Mouse (Mus musculus) gastrocnemius, adult 2 months (tissue): ENCODE results near the gene Tlnrd1. TPM values are rescaled to one million over a fixed set of nuclear protein-coding genes. Genes with fewer than 3 reads are reported as not detected.

Source experiments
- DNase-seq: peaks from one replicate; pipeline ENCODE4 v3.0.0; 2022
- H3K27ac ChIP-seq: fragments of 200-600 bp; 2 replicates; pipeline ENCODE4 v1.8.1; 2022; ENCODE audit warnings: mild to moderate bottlenecking
- H3K4me3 ChIP-seq: fragments of 200-600 bp; 2 replicates; pipeline ENCODE4 v1.8.1; 2022; ENCODE audit warnings: mild to moderate bottlenecking, moderate library complexity
- CTCF ChIP-seq: fragments of 200-600 bp; IDR thresholded peaks from 2 replicates; pipeline ENCODE4 v1.8.1; 2022; ENCODE audit warnings: antibody characterized with exemption, mild to moderate bottlenecking, moderate library complexity
- intact Hi-C: fragments of 180-260 bp; cut with DNase I; formaldehyde crosslinking; loops from one replicate; pipeline ENCODE4 v1.15.1; 2025
- long read RNA-seq, 2 experiments: library from polyadenylated mRNA; stranded (forward); transcript quantifications; one replicate each; pipeline ENCODE4 v2.0.0; 2021
- total RNA-seq, 2 experiments: library from RNA; stranded (reverse); gene quantifications; 2 replicates each; pipeline ENCODE4 v1.2.3; 2021

Tlnrd1 gene
- total RNA-seq = 1 to 10 TPM; 1.2 to 3.2 TPM
- long read RNA-seq, experiment 1, full-length matches to known transcripts = 7 of 7 reads
- long read RNA-seq, experiment 1, partial matches to known transcripts = 0 of 7 reads
- long read RNA-seq, experiment 1, other reads (novel, unspliced or antisense) = 0 of 7 reads
- long read RNA-seq, experiment 2, full-length matches to known transcripts = 3 of 3 reads
- long read RNA-seq, experiment 2, partial matches to known transcripts = 0 of 3 reads
- long read RNA-seq, experiment 2, other reads (novel, unspliced or antisense) = 0 of 3 reads

DNA sequence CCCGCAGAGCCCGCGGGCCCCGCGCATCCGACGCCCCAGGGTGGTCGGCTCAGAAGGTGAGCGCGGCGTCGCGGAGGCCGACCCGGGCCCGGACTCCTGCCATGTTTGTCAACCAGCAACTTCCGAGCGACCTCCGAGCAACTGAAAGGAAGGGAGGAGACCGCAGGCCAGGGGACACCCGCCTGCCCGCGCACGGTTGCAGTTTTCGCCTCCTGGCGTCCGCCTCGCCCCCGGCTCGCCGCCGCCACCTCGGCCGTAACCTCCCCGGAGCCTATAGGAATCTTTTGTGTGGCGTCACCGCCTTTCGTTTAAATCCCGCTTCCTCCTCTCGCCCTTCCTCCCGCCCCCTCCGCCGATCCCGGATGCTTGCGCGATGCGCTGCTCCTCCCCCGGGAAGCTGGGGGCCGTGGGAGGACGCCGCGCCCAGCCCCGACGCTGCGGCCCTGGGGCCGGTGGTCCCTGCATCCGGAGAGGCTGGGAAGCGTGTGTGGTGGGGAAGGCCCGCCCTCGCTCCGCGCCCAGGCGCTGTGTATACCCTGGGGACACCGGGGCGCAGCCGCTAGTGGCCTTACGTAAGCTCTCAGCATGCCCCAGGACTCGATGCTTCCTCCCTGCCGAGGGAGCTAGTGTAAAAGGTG, at the start of gene Tlnrd1, which contains the start of gene Mesd:
TSS of gene Tlnrd1 (minus strand) at position 285 of the 638 bp plus-strand sequence.
TSS of gene Mesd (plus strand) at position 446 of the 638 bp plus-strand sequence.
- intact Hi-C loops = loop anchor here (10.0 kb wide), 2 partner anchors 189 to 219 kb away; no protein-coding TSS in a partner anchor

DNA sequence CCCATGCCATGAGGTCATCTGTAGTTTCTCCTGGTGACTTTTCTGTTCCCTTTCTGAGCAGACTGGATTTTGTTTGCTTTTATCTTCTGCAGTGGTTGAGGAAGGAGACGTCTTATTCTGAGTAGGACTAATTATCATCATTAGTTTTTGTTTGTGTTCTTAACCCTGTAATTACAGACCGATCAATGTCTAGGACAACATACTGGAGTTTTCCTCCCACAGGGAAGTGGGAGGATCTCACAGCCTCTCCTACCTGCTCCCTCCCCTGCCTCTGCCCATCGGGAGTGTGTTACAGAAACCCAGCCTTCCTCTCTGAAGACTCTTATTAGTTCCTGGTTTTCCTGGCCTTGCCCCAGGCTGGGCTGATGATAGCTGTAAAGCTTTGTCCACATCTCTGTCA, 37.5 kb upstream of the Tlnrd1 start:
- no peak overlapping the region for H3K4me3 ChIP-seq
- DNase-seq = no peak
- TF ChIP-seq CTCF = no peak
- H3K27ac ChIP-seq = no peak overlapping the region
- intact Hi-C loops = no loop called here

More for the DNA sequence above, at the start of gene Tlnrd1, which contains the start of gene Mesd:
- Histone ChIP-seq H3K4me3 (peak within 1 kb of the TSS; percentile 79), H3K27ac (peak within 1 kb of the TSS; percentile 98)
- TF ChIP-seq CTCF = no peak
- peak; percentile 86 for DNase-seq

DNA sequence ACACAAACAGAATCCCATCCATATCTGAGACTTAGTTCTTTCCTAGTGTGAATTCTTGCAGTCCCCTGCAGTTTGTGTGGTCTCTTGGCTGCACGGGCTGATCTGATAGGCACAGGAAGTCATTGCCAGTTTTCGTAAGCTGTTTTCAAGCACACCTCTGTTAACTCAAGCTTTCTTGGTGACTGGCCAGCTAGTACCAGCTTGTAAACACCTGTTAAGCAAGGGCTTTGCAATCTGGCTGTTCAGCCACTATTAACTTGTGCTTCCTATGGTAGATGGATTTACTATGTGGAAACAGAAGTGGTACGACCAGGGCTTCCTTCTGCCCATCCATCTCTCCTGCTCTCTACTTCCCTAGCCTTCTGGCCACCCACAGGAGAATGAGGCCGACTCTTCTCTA, 36.1 kb upstream of the Tlnrd1 start:
- Histone ChIP-seq H3K27ac (no peak overlapping the region), H3K4me3 (no peak overlapping the region)
- intact Hi-C loops = no loop called here
- no peak for TF ChIP-seq CTCF
- DNase-seq = no peak

DNA sequence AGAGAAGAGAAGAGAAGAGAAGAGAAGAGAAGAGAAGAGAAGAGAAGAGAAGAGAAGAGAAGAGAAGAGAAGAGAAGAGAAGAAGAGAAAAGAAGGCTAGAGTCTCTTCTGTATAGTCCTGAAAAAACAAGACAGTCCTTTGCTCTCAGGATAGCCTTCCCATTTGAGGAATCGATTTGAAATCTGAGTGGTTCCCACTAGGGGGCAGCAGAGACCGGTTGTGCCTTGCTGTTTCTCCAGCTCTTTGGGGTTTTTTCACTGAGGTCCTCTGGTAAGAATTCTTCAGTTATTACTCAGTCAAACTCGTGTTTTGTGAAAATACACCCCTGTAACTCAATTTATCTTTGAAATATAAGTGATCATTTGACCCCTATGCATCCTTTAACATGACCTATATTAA, 30.5 kb upstream of the Tlnrd1 start:
- DNase-seq = peak; percentile 80
- H3K4me3 ChIP-seq = no peak overlapping the region
- peak; percentile 95 for TF ChIP-seq CTCF
- intact Hi-C loops = loop anchor here (1.0 kb wide), 3 partner anchors 172 to 442 kb away; partner anchors contain the start of gene Cemip
- no peak overlapping the region for H3K27ac ChIP-seq

DNA sequence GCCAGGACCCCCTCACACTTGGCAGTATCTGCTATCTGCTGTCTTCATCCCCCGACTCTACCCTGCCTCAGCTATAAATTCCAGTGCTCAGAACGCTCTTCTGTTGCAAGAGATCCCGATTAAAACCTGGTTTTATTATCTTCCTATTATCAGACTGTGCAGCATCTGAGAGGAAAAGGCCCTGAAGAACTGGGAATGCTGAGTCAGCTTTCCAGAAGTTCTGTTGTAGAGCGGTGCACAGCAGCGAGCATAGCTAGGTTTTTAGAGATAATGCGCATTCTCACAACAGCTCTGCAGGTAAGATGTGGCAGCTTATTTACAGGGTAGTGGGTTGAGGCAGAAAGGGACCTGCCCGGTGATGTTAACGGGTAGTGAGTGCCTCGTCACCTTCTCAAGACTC, 29.9 kb upstream of the Tlnrd1 start:
- intact Hi-C loops = loop anchor here (1.0 kb wide), 3 partner anchors 172 to 442 kb away; partner anchors contain the start of gene Cemip
- no peak overlapping the region for H3K4me3 ChIP-seq
- DNase-seq = no peak
- TF ChIP-seq CTCF = no peak
- no peak overlapping the region for H3K27ac ChIP-seq

DNA sequence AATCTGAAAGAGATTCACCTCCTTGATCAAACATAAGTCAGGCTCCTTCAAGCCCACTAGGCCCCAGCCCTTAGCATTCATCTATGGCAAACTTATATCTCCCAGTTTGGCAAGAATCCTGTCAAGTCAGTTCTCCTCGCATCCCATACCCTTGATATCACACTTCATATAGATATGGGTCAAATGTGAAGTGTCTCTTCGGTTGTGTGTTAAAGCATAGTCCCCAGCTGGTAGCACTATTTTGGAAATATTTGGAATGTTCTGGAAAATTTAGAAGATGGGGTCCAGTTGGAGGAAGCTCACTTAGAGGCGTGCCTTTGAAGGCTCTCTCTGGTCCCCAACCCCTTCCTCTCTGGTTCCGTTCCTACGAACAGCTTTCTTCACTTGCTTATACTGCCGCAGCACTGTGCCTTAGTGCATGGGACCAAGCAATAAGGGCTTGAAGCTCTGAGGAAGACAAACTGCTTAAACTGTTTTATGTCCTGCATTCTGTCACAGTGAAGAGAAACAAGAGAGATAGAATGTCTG, 29.4 kb upstream of the Tlnrd1 start:
- Histone ChIP-seq H3K4me3 (no peak overlapping the region), H3K27ac (no peak overlapping the region)
- DNase-seq = no peak
- TF ChIP-seq CTCF = no peak
- intact Hi-C loops = no loop called here

DNA sequence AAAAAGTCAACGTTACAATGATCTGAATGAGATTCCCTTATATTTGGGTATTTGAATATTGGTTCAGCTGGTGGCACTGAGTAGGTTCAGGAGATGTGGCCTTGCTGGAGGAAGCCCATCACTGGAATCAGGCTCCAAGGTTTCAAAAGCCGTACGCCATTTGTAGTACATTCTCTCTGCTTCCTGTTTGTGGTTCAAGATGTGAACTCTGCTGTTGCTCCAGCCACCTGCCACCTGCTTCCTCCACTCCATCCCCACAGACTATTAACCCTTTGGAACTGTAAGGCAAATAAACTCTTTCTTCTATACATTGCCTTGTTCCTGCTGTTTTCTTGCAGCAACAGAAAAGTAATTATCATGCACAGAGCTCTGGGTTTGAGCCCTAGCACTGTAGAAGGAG, 27.8 kb upstream of the Tlnrd1 start:
- H3K4me3 ChIP-seq = no peak overlapping the region
- no peak for TF ChIP-seq CTCF
- H3K27ac ChIP-seq = no peak overlapping the region
- intact Hi-C loops = no loop called here
- DNase-seq = no peak

DNA sequence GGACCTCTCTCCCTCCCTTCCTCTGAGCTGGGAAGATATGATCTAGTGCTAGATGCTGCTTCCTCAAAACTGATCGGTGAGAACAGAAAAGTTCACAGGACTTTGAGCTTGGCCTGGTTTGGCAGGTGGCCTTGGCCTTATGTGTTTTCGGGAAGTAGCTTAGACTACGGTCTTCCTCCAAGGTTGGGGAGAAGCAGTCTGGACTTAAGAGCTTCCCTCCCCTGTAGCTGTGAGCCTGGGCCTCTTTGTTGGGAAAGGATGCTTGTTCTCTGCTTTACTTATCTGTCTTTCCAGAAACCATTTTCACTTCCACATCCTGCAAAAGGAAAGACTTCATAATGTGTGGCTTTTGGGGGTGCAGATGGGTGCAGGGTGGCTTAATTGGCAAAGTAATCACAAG, 20.7 kb upstream of the Tlnrd1 start:
- H3K4me3 ChIP-seq = no peak overlapping the region
- no peak for TF ChIP-seq CTCF
- intact Hi-C loops = no loop called here
- no peak overlapping the region for H3K27ac ChIP-seq
- DNase-seq = no peak

DNA sequence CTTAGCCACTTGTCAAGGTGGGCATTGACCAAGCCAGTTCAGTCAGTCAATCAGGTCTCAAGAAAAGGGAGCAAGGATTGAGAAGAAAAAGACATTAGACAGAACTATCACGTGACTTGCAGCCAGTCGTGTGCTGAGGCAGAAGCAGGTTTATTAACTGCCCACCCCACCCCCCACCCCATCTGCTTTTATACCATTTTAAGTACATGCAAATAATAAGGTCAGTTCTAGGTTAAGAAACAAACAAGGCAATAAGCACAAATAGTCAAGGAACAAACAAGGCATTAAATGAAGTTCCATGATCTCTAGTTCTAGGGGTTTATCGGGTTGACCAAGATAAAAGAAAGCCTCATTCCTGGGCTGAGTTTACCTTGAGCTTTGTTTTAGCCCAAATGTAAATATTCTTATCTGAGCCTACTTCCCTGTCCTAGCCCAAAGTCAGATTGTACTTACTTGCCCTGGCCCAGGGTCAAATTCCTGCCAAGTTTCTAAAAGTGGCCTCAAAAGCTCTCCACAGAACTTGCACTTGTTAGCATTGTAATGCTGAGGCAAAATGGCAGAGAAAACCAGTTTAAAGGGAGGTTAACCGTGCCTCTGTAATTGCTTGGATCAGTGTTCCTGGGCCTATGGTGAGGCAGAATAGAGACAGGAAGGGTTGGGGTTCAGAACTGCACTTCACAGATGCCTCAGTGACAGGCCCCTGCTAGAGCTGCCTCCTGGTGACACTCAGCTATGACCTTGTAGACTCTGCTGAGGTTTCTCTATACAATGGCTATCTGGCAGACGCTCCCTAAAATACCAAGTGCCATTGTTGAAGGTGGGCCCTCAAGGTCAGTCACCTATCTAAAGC, 18.4 kb upstream of the Tlnrd1 start:
- no peak for TF ChIP-seq CTCF
- DNase-seq = no peak
- intact Hi-C loops = no loop called here
- no peak overlapping the region for H3K27ac ChIP-seq
- no peak overlapping the region for H3K4me3 ChIP-seq

DNA sequence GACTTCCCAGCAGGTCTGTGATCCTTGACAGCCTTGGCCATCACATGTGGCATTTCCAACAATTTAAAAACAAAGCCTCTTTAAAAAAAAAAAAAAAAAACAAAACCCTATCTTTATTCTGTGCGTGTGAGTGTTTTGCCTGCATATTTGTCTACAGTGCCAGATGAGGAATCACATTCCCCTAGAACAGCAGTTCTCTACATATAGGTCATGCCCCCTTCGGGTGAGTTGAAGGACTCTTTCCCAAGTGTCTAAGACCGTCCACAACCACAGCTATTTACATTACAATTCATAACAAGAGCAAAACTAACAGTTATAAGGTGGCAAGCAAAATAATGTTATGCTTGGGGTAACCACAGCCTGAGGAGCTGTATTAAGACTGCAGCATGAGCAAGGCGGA, 17.3 kb upstream of the Tlnrd1 start:
- Histone ChIP-seq H3K27ac (no peak overlapping the region), H3K4me3 (no peak overlapping the region)
- intact Hi-C loops = no loop called here
- TF ChIP-seq CTCF = no peak
- no peak for DNase-seq

DNA sequence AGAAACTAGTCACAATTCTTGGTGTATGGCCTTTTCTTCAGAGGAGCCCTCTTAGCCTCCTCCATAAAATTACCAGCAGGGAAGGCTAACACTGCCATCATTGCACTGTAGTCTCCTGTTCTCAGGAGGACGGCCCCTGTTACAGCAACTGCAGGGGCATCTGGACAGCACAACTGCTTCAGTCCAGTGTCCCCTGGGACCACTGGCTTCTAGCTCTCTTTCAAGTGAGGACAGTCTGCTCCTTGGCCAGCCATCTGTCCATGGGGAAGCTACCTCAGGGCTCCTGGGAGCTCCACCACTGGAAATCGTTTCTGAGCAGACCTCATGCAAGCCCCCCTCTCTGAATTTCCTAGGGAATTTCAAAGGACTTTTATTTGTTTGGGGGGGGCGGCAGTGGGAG, 16.4 kb upstream of the Tlnrd1 start:
- DNase-seq = no peak
- H3K4me3 ChIP-seq = no peak overlapping the region
- no peak overlapping the region for H3K27ac ChIP-seq
- TF ChIP-seq CTCF = no peak
- intact Hi-C loops = no loop called here

DNA sequence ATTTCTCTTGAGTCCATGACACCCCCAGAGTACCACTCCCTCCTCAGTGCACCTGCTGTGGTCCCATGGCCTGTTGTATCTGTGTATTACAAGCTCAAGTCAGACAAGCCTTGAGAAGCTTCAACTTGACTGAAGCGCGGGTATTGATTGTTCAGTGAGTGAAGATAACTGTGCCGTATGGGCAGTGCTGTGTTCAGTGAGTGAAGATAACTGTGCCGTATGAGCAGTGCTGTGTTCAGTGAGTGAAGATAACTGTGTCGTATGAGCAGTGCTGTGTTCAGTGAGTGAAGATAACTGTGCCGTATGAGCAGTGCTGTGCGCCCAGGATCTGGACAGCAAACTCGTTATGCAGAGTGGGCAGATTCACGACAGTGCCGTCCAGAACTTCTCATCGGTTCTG, 14.2 kb upstream of the Tlnrd1 start:
- intact Hi-C loops = loop anchor here (10.0 kb wide), 1 partner anchor 257 kb away; the partner anchor contains the start of gene Abhd17c
- Histone ChIP-seq H3K27ac (no peak overlapping the region), H3K4me3 (no peak overlapping the region)
- no peak for DNase-seq
- TF ChIP-seq CTCF = no peak
